Mouse (Mus musculus): Measurements from ENCODE around the gene Il13. TPM values are rescaled to one million over a fixed set of nuclear protein-coding genes. Genes with fewer than 3 reads are reported as not detected.

Gene Il13
- polyA plus RNA-seq, 1 experiment, result not detected

GRCm38 (mm10) chr11:53616748-53617558, 17.5 kb downstream of the Il13 start:
- no peaks in the 10 kb centered on the region for H3K4me1 ChIP-seq (ENCODE audit: control insufficient read depth, insufficient read depth, insufficient read length)

GRCm38 (mm10) chr11:53615575-53615974, 18.9 kb downstream of the Il13 start:
- Histone ChIP-seq H3K27me3 (ENCODE audit: control insufficient read depth, insufficient read depth, low read length) (no peaks in the 10 kb centered on the region), H3K36me3 (ENCODE audit: control insufficient read depth, insufficient read depth, low read length) (no peaks in the 10 kb centered on the region), H3K4me3 (ENCODE audit: extremely low read depth, insufficient read depth, insufficient read length) (no peak overlapping the region), H3K27ac (ENCODE audit: insufficient read depth, low read length) (no peak overlapping the region), H3K4me1 (ENCODE audit: control insufficient read depth, insufficient read depth, insufficient read length) (no peaks in the 10 kb centered on the region)
- TF ChIP-seq CTCF (IDR thresholded peaks at IDR 0.05; ENCODE audit: extremely low read depth, insufficient read depth, insufficient read length, insufficient replicate concordance) (no peak), POLR2A (IDR thresholded peaks at IDR 0.05; ENCODE audit: low read depth, low read length) (no peak)
- no peak for DNase-seq (ENCODE audit: low read depth in 1 of 2, low spot score in 2 of 2)
- 92% methylated on average over 8 of the region's 8 CpGs for WGBS

More at GRCm38 (mm10) chr11:53616748-53617558, 17.5 kb downstream of the Il13 start:
- DNase-seq (ENCODE audit: low read depth in 1 of 2, low spot score in 2 of 2), result no peak
- Histone ChIP-seq H3K27me3 (ENCODE audit: control insufficient read depth, insufficient read depth, low read length) (no peaks in the 10 kb centered on the region), H3K4me3 (ENCODE audit: extremely low read depth, insufficient read depth, insufficient read length) (no peak overlapping the region), H3K27ac (ENCODE audit: insufficient read depth, low read length) (no peak overlapping the region), H3K36me3 (ENCODE audit: control insufficient read depth, insufficient read depth, low read length) (no peaks in the 10 kb centered on the region)
- 71% methylated on average over 8 of the region's 8 CpGs for WGBS
- TF ChIP-seq POLR2A (IDR thresholded peaks at IDR 0.05; ENCODE audit: low read depth, low read length) (no peak), CTCF (IDR thresholded peaks at IDR 0.05; ENCODE audit: extremely low read depth, insufficient read depth, insufficient read length, insufficient replicate concordance) (no peak)

GRCm38 (mm10) chr11:53615172-53615571, 19.3 kb downstream of the Il13 start:
- Histone ChIP-seq H3K36me3 (ENCODE audit: control insufficient read depth, insufficient read depth, low read length) (no peaks in the 10 kb centered on the region), H3K4me3 (ENCODE audit: extremely low read depth, insufficient read depth, insufficient read length) (no peak overlapping the region), H3K27me3 (ENCODE audit: control insufficient read depth, insufficient read depth, low read length) (no peaks in the 10 kb centered on the region), H3K4me1 (ENCODE audit: control insufficient read depth, insufficient read depth, insufficient read length) (no peaks in the 10 kb centered on the region), H3K27ac (ENCODE audit: insufficient read depth, low read length) (no peak overlapping the region)
- DNase-seq (ENCODE audit: low read depth in 1 of 2, low spot score in 2 of 2), result no peak
- no peak for TF ChIP-seq POLR2A (IDR thresholded peaks at IDR 0.05; ENCODE audit: low read depth, low read length)
- no peak for TF ChIP-seq CTCF (IDR thresholded peaks at IDR 0.05; ENCODE audit: extremely low read depth, insufficient read depth, insufficient read length, insufficient replicate concordance)
- 80% methylated on average over 6 of the region's 6 CpGs for WGBS

GRCm38 (mm10) chr11:53609672-53610071, 24.8 kb downstream of the Il13 start:
- WGBS, result 6% methylated on average over 3 of the region's 3 CpGs
- Histone ChIP-seq H3K27ac (ENCODE audit: insufficient read depth, low read length) (no peak overlapping the region), H3K4me1 (ENCODE audit: control insufficient read depth, insufficient read depth, insufficient read length) (peaks cover 6% of the 10 kb centered on the region; the same call in 1 of the 2 replicates), H3K27me3 (ENCODE audit: control insufficient read depth, insufficient read depth, low read length) (no peaks in the 10 kb centered on the region), H3K4me3 (ENCODE audit: extremely low read depth, insufficient read depth, insufficient read length) (no peak overlapping the region), H3K36me3 (ENCODE audit: control insufficient read depth, insufficient read depth, low read length) (no peaks in the 10 kb centered on the region)
- TF ChIP-seq POLR2A (IDR thresholded peaks at IDR 0.05; ENCODE audit: low read depth, low read length) (no peak), CTCF (IDR thresholded peaks at IDR 0.05; ENCODE audit: extremely low read depth, insufficient read depth, insufficient read length, insufficient replicate concordance) (no peak)
- no peak for DNase-seq (ENCODE audit: low read depth in 1 of 2, low spot score in 2 of 2)

- 30% methylated on average over 6 of the region's 6 CpGs for WGBS
- no peak overlapping the region for H3K4me3 ChIP-seq (ENCODE audit: extremely low read depth, insufficient read depth, insufficient read length)
- no peak for DNase-seq (ENCODE audit: low read depth in 1 of 2, low spot score in 2 of 2)
- H3K27ac ChIP-seq (ENCODE audit: insufficient read depth, low read length), result no peak overlapping the region
- peaks cover 6% of the 10 kb centered on the region; the same call in 1 of the 2 replicates for H3K4me1 ChIP-seq (ENCODE audit: control insufficient read depth, insufficient read depth, insufficient read length)
- H3K36me3 ChIP-seq (ENCODE audit: control insufficient read depth, insufficient read depth, low read length), result no peaks in the 10 kb centered on the region
- TF ChIP-seq POLR2A (IDR thresholded peaks at IDR 0.05; ENCODE audit: low read depth, low read length) (no peak), CTCF (IDR thresholded peaks at IDR 0.05; ENCODE audit: extremely low read depth, insufficient read depth, insufficient read length, insufficient replicate concordance) (no peak)
- H3K27me3 ChIP-seq (ENCODE audit: control insufficient read depth, insufficient read depth, low read length), result no peaks in the 10 kb centered on the region
These were observed 25.3 kb downstream of the Il13 start for GRCm38 (mm10) chr11:53609231-53609630.

- Histone ChIP-seq H3K36me3 (ENCODE audit: control insufficient read depth, insufficient read depth, low read length) (no peaks in the 10 kb centered on the region), H3K4me3 (ENCODE audit: extremely low read depth, insufficient read depth, insufficient read length) (no peak overlapping the region), H3K4me1 (ENCODE audit: control insufficient read depth, insufficient read depth, insufficient read length) (peaks cover 6% of the 10 kb centered on the region; the same call in 1 of the 2 replicates), H3K27ac (ENCODE audit: insufficient read depth, low read length) (no peak overlapping the region), H3K27me3 (ENCODE audit: control insufficient read depth, insufficient read depth, low read length) (no peaks in the 10 kb centered on the region)
- WGBS, result 17% methylated on average over 12 of the region's 12 CpGs
- TF ChIP-seq POLR2A (IDR thresholded peaks at IDR 0.05; ENCODE audit: low read depth, low read length) (no peak), CTCF (IDR thresholded peaks at IDR 0.05; ENCODE audit: extremely low read depth, insufficient read depth, insufficient read length, insufficient replicate concordance) (no peak)
- no peak for DNase-seq (ENCODE audit: low read depth in 1 of 2, low spot score in 2 of 2)
These were observed 28.9 kb downstream of the Il13 start for GRCm38 (mm10) chr11:53605609-53606008.

GRCm38 (mm10) chr11:53604983-53605382, 29.5 kb downstream of the Il13 start:
- Histone ChIP-seq H3K27ac (ENCODE audit: insufficient read depth, low read length) (no peak overlapping the region), H3K27me3 (ENCODE audit: control insufficient read depth, insufficient read depth, low read length) (no peaks in the 10 kb centered on the region), H3K4me1 (ENCODE audit: control insufficient read depth, insufficient read depth, insufficient read length) (peaks cover 6% of the 10 kb centered on the region; the same call in 1 of the 2 replicates), H3K4me3 (ENCODE audit: extremely low read depth, insufficient read depth, insufficient read length) (no peak overlapping the region), H3K36me3 (ENCODE audit: control insufficient read depth, insufficient read depth, low read length) (no peaks in the 10 kb centered on the region)
- TF ChIP-seq POLR2A (IDR thresholded peaks at IDR 0.05; ENCODE audit: low read depth, low read length), result no peak
- no peak for TF ChIP-seq CTCF (IDR thresholded peaks at IDR 0.05; ENCODE audit: extremely low read depth, insufficient read depth, insufficient read length, insufficient replicate concordance)
- no peak for DNase-seq (ENCODE audit: low read depth in 1 of 2, low spot score in 2 of 2)
- 94% methylated on average over 3 of the region's 3 CpGs for WGBS
